Mouse (Mus musculus): ENCODE measurements around the gene Celsr1. TPM values are rescaled to one million over a fixed set of nuclear protein-coding genes. Genes with fewer than 3 reads are reported as not detected.

Celsr1 gene
- total and polyA plus RNA-seq, 3 experiments = not detected

GRCm38 (mm10) chr15:86080408-86080807 is 46.8 kb upstream of the Celsr1 start:
- Histone ChIP-seq H3K9me3 (replicated peaks; ENCODE audit: low read length) (no peaks in the 10 kb centered on the region), H3K27me3 (replicated peaks) (peaks cover 42% of the 10 kb centered on the region), H3K4me3 (replicated peaks in 1 of 3; ENCODE audit: low read depth in 2 of 3, low read length in 2 of 3, poor library complexity in 1 of 3) (no peak overlapping the region), H3K27ac (ENCODE audit: insufficient read depth, low read depth) (no peak overlapping the region), H3K79me2 (replicated peaks; ENCODE audit: control insufficient read depth, extremely low read depth, insufficient read depth, poor library complexity, severe bottlenecking) (no peaks in the 10 kb centered on the region), H3K4me2 (ENCODE audit: insufficient read depth, low read depth, poor library complexity, severe bottlenecking) (no peak overlapping the region), H3K4me1 (ENCODE audit: control insufficient read depth in 1 of 2, insufficient read depth in 2 of 2) (no peaks in the 10 kb centered on the region), H3K9ac (ENCODE audit: insufficient read depth, low read depth) (no peak overlapping the region), H3K36me3 (replicated peaks in 1 of 2; ENCODE audit: control insufficient read depth in 1 of 2, insufficient read depth in 1 of 2, low read length in 1 of 2) (no peaks in the 10 kb centered on the region)
- dilution Hi-C loops (cut with MboI; ENCODE audit: extremely low pct_ligation_motif_present, extremely low pct_unique_long_range_greater_than_20kb, low sequenced_read_pairs) (no loop called here), in situ Hi-C loops (cut with MboI; ENCODE audit: low pct_ligation_motif_present, low pct_unique_long_range_greater_than_20kb, low sequenced_read_pairs) (loop anchor here (5.0 kb wide), 1 partner anchor 42 kb away; no protein-coding TSS in a partner anchor)
- DNase-seq (ENCODE audit: extremely low read depth) = no peak
- TF ChIP-seq MYC (IDR thresholded peaks at IDR 0.05; ENCODE audit: low read depth, low read length) (no peak), HCFC1 (IDR thresholded peaks at IDR 0.05; ENCODE audit: low read depth, low read length) (no peak), RAD21 (IDR thresholded peaks at IDR 0.05; ENCODE audit: low read depth, low read length) (no peak), MEF2A (IDR thresholded peaks at IDR 0.05; ENCODE audit: borderline replicate concordance, low read depth, low read length) (no peak), POLR2AphosphoS2 (IDR thresholded peaks at IDR 0.05; ENCODE audit: low read depth, low read length) (no peak), ZKSCAN1 (IDR thresholded peaks at IDR 0.05; ENCODE audit: borderline replicate concordance, low read depth, low read length) (peak; percentile 84), ZMIZ1 (IDR thresholded peaks at IDR 0.05; ENCODE audit: low read depth, low read length) (no peak), ZC3H11A (IDR thresholded peaks at IDR 0.05; ENCODE audit: low read depth, low read length) (no peak)

- Histone ChIP-seq H3K4me2 (ENCODE audit: insufficient read depth, low read depth, poor library complexity, severe bottlenecking) (no peak overlapping the region), H3K4me3 (replicated peaks in 1 of 3; ENCODE audit: low read depth in 2 of 3, low read length in 2 of 3, poor library complexity in 1 of 3) (no peak overlapping the region), H3K27ac (ENCODE audit: insufficient read depth, low read depth) (no peak overlapping the region), H3K9ac (ENCODE audit: insufficient read depth, low read depth) (no peak overlapping the region), H3K79me2 (replicated peaks; ENCODE audit: control insufficient read depth, extremely low read depth, insufficient read depth, poor library complexity, severe bottlenecking) (no peaks in the 10 kb centered on the region), H3K4me1 (ENCODE audit: control insufficient read depth in 1 of 2, insufficient read depth in 2 of 2) (no peaks in the 10 kb centered on the region), H3K9me3 (replicated peaks; ENCODE audit: low read length) (no peaks in the 10 kb centered on the region), H3K36me3 (replicated peaks in 1 of 2; ENCODE audit: control insufficient read depth in 1 of 2, insufficient read depth in 1 of 2, low read length in 1 of 2) (no peaks in the 10 kb centered on the region), H3K27me3 (replicated peaks) (peaks cover 42% of the 10 kb centered on the region)
- dilution Hi-C loops (cut with MboI; ENCODE audit: extremely low pct_ligation_motif_present, extremely low pct_unique_long_range_greater_than_20kb, low sequenced_read_pairs) (no loop called here), in situ Hi-C loops (cut with MboI; ENCODE audit: low pct_ligation_motif_present, low pct_unique_long_range_greater_than_20kb, low sequenced_read_pairs) (loop anchor here (5.0 kb wide), 1 partner anchor 42 kb away; no protein-coding TSS in a partner anchor)
- no peak for TF ChIP-seq MAX (IDR thresholded peaks at IDR 0.05; ENCODE audit: low read length)
- TF ChIP-seq NELFE (IDR thresholded peaks at IDR 0.05; ENCODE audit: low read depth, low read length) = no peak
- no peak for TF ChIP-seq RAD21 (IDR thresholded peaks at IDR 0.05; ENCODE audit: low read depth, low read length)
- TF ChIP-seq ETS1 (conservative IDR thresholded peaks at IDR 0.05; ENCODE audit: low read depth, low read length) = no peak
- TF ChIP-seq ZC3H11A (IDR thresholded peaks at IDR 0.05; ENCODE audit: low read depth, low read length) = no peak
- no peak for TF ChIP-seq PAX5 (IDR thresholded peaks at IDR 0.05; ENCODE audit: low read length)
- TF ChIP-seq USF1 (IDR thresholded peaks at IDR 0.05; ENCODE audit: low read depth, low read length) = no peak
- TF ChIP-seq SMC3 (IDR thresholded peaks at IDR 0.05; ENCODE audit: low read depth, low read length) = no peak
- no peak for TF ChIP-seq ELF1 (IDR thresholded peaks at IDR 0.05; ENCODE audit: low read depth, low read length)
- TF ChIP-seq UBTF (IDR thresholded peaks at IDR 0.05; ENCODE audit: low read depth, low read length) = no peak
- no peak for TF ChIP-seq NRF1 (IDR thresholded peaks at IDR 0.05; ENCODE audit: low read depth, low read length)
- TF ChIP-seq ZKSCAN1 (IDR thresholded peaks at IDR 0.05; ENCODE audit: borderline replicate concordance, low read depth, low read length) = no peak
- TF ChIP-seq EP300 (IDR thresholded peaks at IDR 0.05; ENCODE audit: low read length) = no peak
- DNase-seq (ENCODE audit: extremely low read depth) = no peak
These were observed 46.3 kb upstream of the Celsr1 start for GRCm38 (mm10) chr15:86079876-86080275.
